Mouse (Mus musculus) skeletal muscle tissue, adult 2 months (tissue): ENCODE measurements at regions not wholly inside any gene's neighbourhood (a gene's known extent, or its start where the extent isn't known, plus 50 kb on each side); places are given as distances from the start of the nearest gene placed in this dataset.

ENCODE experiments used
- DNase-seq: peaks from one replicate; pipeline ENCODE4 v3.0.0-alpha.2; 2012; ENCODE audit warnings: low read depth, low spot score

GRCm38 (mm10) chr2:48733936-48734335 lies 80.0 kb upstream of the Acvr2a start:
- peak; percentile 28 for DNase-seq

DNA sequence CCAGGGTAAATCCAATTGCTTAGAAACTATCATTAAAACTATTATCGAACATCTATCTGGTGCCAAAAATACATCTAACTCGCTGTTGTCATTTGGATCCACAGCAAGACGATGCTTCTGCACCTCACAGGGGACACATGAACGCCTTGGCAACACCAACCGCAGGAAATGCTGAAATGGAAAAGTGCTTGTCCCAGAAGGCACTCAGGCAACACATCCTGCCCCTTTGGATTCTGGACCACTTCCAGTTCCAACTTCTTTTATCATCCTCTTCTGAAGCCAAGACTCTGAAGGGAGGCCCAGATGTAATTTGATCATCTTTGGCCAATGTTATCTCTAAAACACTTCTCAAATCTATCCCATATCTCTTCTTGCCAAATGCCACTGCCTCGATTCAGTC lies 79.4 kb upstream of the Acvr2a start:
- DNase-seq: peak; percentile 85

DNA sequence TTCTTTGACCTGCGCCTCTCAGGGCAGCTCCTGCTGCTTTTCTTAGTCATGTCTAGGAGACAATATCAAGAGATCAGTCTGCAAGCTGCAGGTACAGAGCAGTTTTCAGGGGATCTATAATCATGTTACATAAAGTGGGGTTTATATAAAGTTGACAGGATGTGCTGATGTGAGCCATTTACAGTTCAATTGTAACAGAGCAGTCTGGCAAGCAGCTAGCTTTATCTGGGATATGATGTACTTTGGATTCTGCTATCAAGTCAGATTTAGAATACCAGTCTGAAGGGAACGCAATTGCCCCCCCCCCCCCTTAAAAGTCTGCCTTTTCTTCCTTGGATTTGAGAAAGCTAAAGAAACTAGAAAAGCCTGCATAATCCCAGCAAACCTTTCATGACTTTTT lies 77.6 kb upstream of the Acvr2a start:
- no peak for DNase-seq
